36 mouse cellular contexts compared by ENCODE assay signal in the genomic region with DNA sequence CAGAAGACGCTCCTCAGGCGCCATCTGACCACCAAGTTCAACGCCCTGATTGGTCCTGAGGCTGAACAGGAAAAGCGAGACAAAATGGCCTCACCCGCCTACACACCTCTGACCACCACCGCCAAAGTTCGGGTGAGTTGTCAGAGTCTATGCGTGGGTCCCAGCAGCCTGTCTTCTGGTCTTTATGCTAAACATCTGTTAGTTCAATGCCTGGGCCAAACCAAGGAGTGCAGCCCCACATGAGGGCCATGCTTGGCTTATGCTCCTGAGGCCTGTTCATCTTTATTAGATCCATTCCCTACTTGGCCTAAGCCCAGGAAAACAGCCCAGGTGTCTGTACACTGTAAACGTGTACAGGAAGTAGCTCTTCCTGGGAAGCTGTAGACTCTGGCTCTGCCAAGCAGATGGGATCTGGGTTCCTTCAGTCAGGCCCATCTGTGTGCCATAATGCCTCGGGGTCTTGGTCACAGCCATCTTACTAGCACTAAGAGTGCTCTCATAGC. TPM values are rescaled to one million over a fixed set of nuclear protein-coding genes. Genes with fewer than 3 reads are reported as not detected.
DNase-seq lines count a peak whose midpoint lies in the region; ATAC-seq lines count a peak whose summit lies in the region.
"Had no signal": no experiment of that assay in that cellular context is flagged by ENCODE, and none has a peak within 500 bp of the region (broad histone marks: within the 10 kb centered on the region; RNA-seq: fewer than 3 reads in every experiment).

No protein-coding gene starts in this region.

- no peak overlapping the region for H3K4me3 ChIP-seq in forebrain, embryonic 11.5 days (ENCODE audit: low read depth, low read length)
- H3K4me3 ChIP-seq in forebrain, embryonic 10.5 days = no peak overlapping the region
- H3K4me3 ChIP-seq in limb, embryonic 13.5 days = no peak overlapping the region
- H3K4me3 ChIP-seq: erythroblast, embryonic 14.5 days; gastrocnemius, adult 2 months; heart, embryonic 12.5 days; heart, embryonic 15.5 days; hindbrain, embryonic 12.5 days; hindbrain, embryonic 15.5 days had no signal

- no peaks in the 10 kb centered on the region for H3K9me3 ChIP-seq in forebrain, embryonic 11.5 days (ENCODE audit: control insufficient read depth, low read length)
- H3K9me3 ChIP-seq in forebrain, embryonic 10.5 days = no peaks in the 10 kb centered on the region; the same call in 1 of the 2 replicates
- no peaks in the 10 kb centered on the region for H3K9me3 ChIP-seq in limb, embryonic 13.5 days
- H3K9me3 ChIP-seq: heart, embryonic 12.5 days; heart, embryonic 15.5 days; hindbrain, embryonic 12.5 days; hindbrain, embryonic 15.5 days had no signal

- H3K36me3 ChIP-seq in forebrain, embryonic 11.5 days (ENCODE audit: control insufficient read depth, insufficient read depth, low read length) = no peaks in the 10 kb centered on the region
- peaks cover 11% of the 10 kb centered on the region for H3K36me3 ChIP-seq in forebrain, embryonic 10.5 days (replicated peaks)
- peaks cover 64% of the 10 kb centered on the region for H3K36me3 ChIP-seq in limb, embryonic 13.5 days
- H3K36me3 ChIP-seq: hindbrain, embryonic 12.5 days; hindbrain, embryonic 15.5 days had no signal

- intact Hi-C loops in left cerebral cortex, postnatal 10 days (cut with DNase I) = loop anchor here (10.0 kb wide), 1 partner anchor 528 kb away; no protein-coding TSS in a partner anchor

- ATAC-seq in forebrain, embryonic 11.5 days (replicated peaks; ENCODE audit: low FRiP score) = no peak
- ATAC-seq in limb, embryonic 13.5 days (ENCODE audit: low FRiP score, low read depth) = peak; percentile 64
- ATAC-seq: activated CD4-positive, CD25-positive, alpha-beta regulatory T cell, adult 4 months; CD4-positive, CD25-positive, alpha-beta regulatory T cell, adult 4 months; forebrain, embryonic 14.5 days; forebrain, postnatal 0 days had no signal

- H3K4me2 ChIP-seq in forebrain, embryonic 11.5 days (ENCODE audit: low read depth, low read length, severe bottlenecking) = no peak overlapping the region
- H3K4me2 ChIP-seq in limb, embryonic 13.5 days (replicated peaks) = no peak overlapping the region
- H3K4me2 ChIP-seq: heart, embryonic 12.5 days; heart, embryonic 15.5 days; hindbrain, embryonic 12.5 days; hindbrain, embryonic 15.5 days had no signal

- H3K27ac ChIP-seq in forebrain, embryonic 11.5 days (ENCODE audit: low read depth, low read length) = no peak overlapping the region
- no peak overlapping the region for H3K27ac ChIP-seq in forebrain, embryonic 10.5 days
- H3K27ac ChIP-seq in limb, embryonic 13.5 days = no peak overlapping the region; the same call in 1 of the 2 replicates
- H3K27ac ChIP-seq: gastrocnemius, adult 2 months; heart, embryonic 15.5 days; hindbrain, embryonic 12.5 days; hindbrain, embryonic 15.5 days had no signal

- DNase-seq in forebrain, embryonic 11.5 days (ENCODE audit: low spot score) = peak; percentile 40
- no peak for DNase-seq in forebrain, embryonic 10.5 days (ENCODE audit: extremely low spot score, low spot score)
- DNase-seq in testis, postnatal 10 days (ENCODE audit: low spot score) = peak; percentile 25
- no peak for DNase-seq in testis, postnatal 14 days (ENCODE audit: low spot score)
- no peak for DNase-seq in thymus, postnatal 25 days
- DNase-seq in left cerebral cortex, postnatal 10 days (ENCODE audit: extremely low spot score in 1 of 2, low spot score in 2 of 2) = no peak
- DNase-seq: adrenal gland, adult 8-10 months; adrenal gland, postnatal 25 days; cerebellum, adult 11-12 months; cerebellum, adult 9-10 months; cerebellum, postnatal 25 days; embryo, embryonic 11 days; forebrain, postnatal 0 days; gastrocnemius, adult 2 months; gastrocnemius, postnatal 14 days; heart, adult 18-20 months; heart, postnatal 14 days; heart, postnatal 4 days; kidney, adult 11 months had no signal

- no peaks in the 10 kb centered on the region for H3K4me1 ChIP-seq in forebrain, embryonic 11.5 days (replicated peaks; ENCODE audit: control insufficient read depth, insufficient read depth, low read length)
- H3K4me1 ChIP-seq in forebrain, embryonic 10.5 days = no peaks in the 10 kb centered on the region
- H3K4me1 ChIP-seq in limb, embryonic 13.5 days = 0 out of 2 replicates have a peak, but pooled peaks cover 3% of the 10 kb centered on the region
- H3K4me1 ChIP-seq: heart, embryonic 12.5 days; heart, embryonic 15.5 days; hindbrain, embryonic 12.5 days; hindbrain, embryonic 15.5 days had no signal

- no peak overlapping the region for H3K9ac ChIP-seq in forebrain, embryonic 11.5 days (ENCODE audit: low read length)
- H3K9ac ChIP-seq in limb, embryonic 13.5 days = no peak overlapping the region
- H3K9ac ChIP-seq: forebrain, postnatal 0 days; heart, embryonic 12.5 days; heart, embryonic 15.5 days; hindbrain, embryonic 12.5 days; hindbrain, embryonic 15.5 days had no signal

- 92% methylated on average over 10 of the region's 10 CpGs for WGBS in forebrain, embryonic 11.5 days
- WGBS in forebrain, embryonic 10.5 days = 91% methylated on average over 10 of the region's 10 CpGs
- WGBS in limb, embryonic 13.5 days = 75% methylated on average over 10 of the region's 10 CpGs

- no peaks in the 10 kb centered on the region for H3K27me3 ChIP-seq in forebrain, embryonic 11.5 days (ENCODE audit: control insufficient read depth, insufficient read depth, low read length)
- H3K27me3 ChIP-seq in forebrain, embryonic 10.5 days (ENCODE audit: poor library complexity, severe bottlenecking) = no peaks in the 10 kb centered on the region
- H3K27me3 ChIP-seq in limb, embryonic 13.5 days = no peaks in the 10 kb centered on the region
- H3K27me3 ChIP-seq: heart, embryonic 12.5 days; heart, embryonic 15.5 days; hindbrain, embryonic 12.5 days; hindbrain, embryonic 15.5 days had no signal

RNA-seq across cellular contexts. Expression of a gene that starts 14.8 kb away (rescaled TPM):
- polyA plus RNA-seq in forebrain, embryonic 11.5 days (2014; fragmentation: Nextera tagmentation; extraction: Ambion mirVana) = 0.11 TPM in 1 of 2 replicates, not detected in the other
- 0.25 and 0.29 TPM in 2 replicates for polyA plus RNA-seq in forebrain, embryonic 10.5 days (2016; fragmentation: Nextera tagmentation; extraction: Ambion mirVana)
- 0.27 and 0.41 TPM in 2 replicates for polyA plus RNA-seq in limb, embryonic 13.5 days (2015; fragmentation: Nextera tagmentation; extraction: Ambion mirVana)
- total RNA-seq in left cerebral cortex, postnatal 10 days (2021) = not detected
- total RNA-seq: adrenal gland, adult 8-10 months; adrenal gland, postnatal 25 days; forebrain, postnatal 0 days; heart, adult 18-20 months; heart, postnatal 14 days; MEL had no signal
- polyA plus RNA-seq: activated CD4-positive, CD25-positive, alpha-beta regulatory T cell, adult 4 months; C2C12; CD4-positive, CD25-positive, alpha-beta regulatory T cell, adult 4 months; erythroblast, embryonic 14.5 days; forebrain, embryonic 14.5 days had no signal

RNA-seq across cellular contexts. Expression of a gene that starts 58.0 kb away (rescaled TPM):
- not detected in 2 replicates for polyA plus RNA-seq in forebrain, embryonic 11.5 days (2014; fragmentation: Nextera tagmentation; extraction: Ambion mirVana)
- polyA plus RNA-seq in forebrain, embryonic 10.5 days (2016; fragmentation: Nextera tagmentation; extraction: Ambion mirVana) = not detected in 2 replicates
- polyA plus RNA-seq in limb, embryonic 13.5 days (2015; fragmentation: Nextera tagmentation; extraction: Ambion mirVana) = not detected in 2 replicates
- not detected for total RNA-seq in left cerebral cortex, postnatal 10 days (2021)
- total RNA-seq: adrenal gland, adult 8-10 months; adrenal gland, postnatal 25 days; forebrain, postnatal 0 days; gastrocnemius, adult 2 months; gastrocnemius, postnatal 14 days; gastrocnemius, postnatal 4 days; heart, adult 18-20 months; heart, postnatal 14 days; heart, postnatal 4 days; MEL had no signal
- polyA plus RNA-seq: activated CD4-positive, CD25-positive, alpha-beta regulatory T cell, adult 4 months; brain, embryonic 14.5 days; C2C12; CD4-positive, CD25-positive, alpha-beta regulatory T cell, adult 4 months; cortical plate, adult 2 months; embryonic facial prominence, embryonic 11.5 days; erythroblast, embryonic 14.5 days; forebrain, embryonic 14.5 days; forebrain, postnatal 0 days; frontal cortex, adult 2 months; heart, embryonic 12.5 days; heart, embryonic 15.5 days; hindbrain, embryonic 12.5 days; hindbrain, embryonic 15.5 days; intestine, embryonic 14.5 days had no signal

Comparison
In these comparisons a context has a peak if more than half of its experiments do, and no peak if none do; other contexts are left out.
1. DNase-seq: peak in forebrain, embryonic 11.5 days (single experiment) and testis, postnatal 10 days (single experiment); none in forebrain, embryonic 10.5 days (single experiment), testis, postnatal 14 days (single experiment), thymus, postnatal 25 days (single experiment) and left cerebral cortex, postnatal 10 days (0 of 2).